Mouse (Mus musculus): ENCODE results near the gene Ero1lb. TPM values are rescaled to one million over a fixed set of nuclear protein-coding genes. Genes with fewer than 3 reads are reported as not detected.

Ero1lb gene
- total RNA-seq, 1 experiment from 2014 or later: 8.8 TPM

GRCm38 (mm10) chr13:12650877-12651176 is 85.2 kb downstream of the Ero1lb start:
- peak; percentile 75 for ATAC-seq (replicated peaks; ENCODE audit: low read depth, poor library complexity, severe bottlenecking)

Other genes starting within 250 kb of the Ero1lb start
- gene Actn2, start 225.1 kb upstream of the Ero1lb start, total RNA-seq (2017): not detected in 2 replicates
- 119 and 120 TPM in 2 replicates for gene Heatr1, start 170.8 kb upstream of the Ero1lb start, total RNA-seq (2017)
- gene Lgals8, start 100.9 kb upstream of the Ero1lb start, total RNA-seq (2017): 53.0 and 53.8 TPM in 2 replicates
- gene Edaradd, start 45.4 kb upstream of the Ero1lb start, total RNA-seq (2017): 0.23 TPM in 1 of 2 replicates, not detected in the other
- not detected in 2 replicates for gene Prl2c3, start 234.2 kb downstream of the Ero1lb start, total RNA-seq (2017)